Mouse (Mus musculus) ES-E14 (cell line): ENCODE results near the gene Cdpf1. TPM values are rescaled to one million over a fixed set of nuclear protein-coding genes. Genes with fewer than 3 reads are reported as not detected.

Experiments used
- DNase-seq: peaks from one replicate; pipeline ENCODE4 v3.0.0-alpha.2; 2013; ENCODE audit warnings: low read depth, low spot score
- H3K27ac ChIP-seq: 2 replicates; pipeline ENCODE4 v1.5.1; 2012; ENCODE audit warnings: low read depth, mild to moderate bottlenecking, low read length, moderate library complexity, mixed read lengths; ENCODE audit not compliant: poor library complexity, insufficient read depth, severe bottlenecking
- H3K36me3 ChIP-seq: 2 replicates; pipeline ENCODE4 v1.6.1; 2012; ENCODE audit warnings: mild to moderate bottlenecking, low read length, moderate library complexity, mixed read lengths; ENCODE audit not compliant: control insufficient read depth, poor library complexity, insufficient read depth, severe bottlenecking
- H3K4me1 ChIP-seq, 2 experiments: fragments of 150-350 bp in 1 of 2; sonication (generic) in 1 of 2; 2 replicates each; pipeline ENCODE4 v1.6.1; 2012; ENCODE audit warnings: low read length in 2 of 2, mild to moderate bottlenecking in 1 of 2, mixed read lengths in 1 of 2; ENCODE audit not compliant: control insufficient read depth in 2 of 2, insufficient read depth in 2 of 2, poor library complexity in 1 of 2
- H3K4me3 ChIP-seq, 2 experiments: fragments of 150-350 bp in 1 of 2; sonication (generic) in 1 of 2; 2 replicates each; pipeline ENCODE4 v1.5.1; 2012; ENCODE audit warnings: low read length in 2 of 2, low read depth in 1 of 2, mild to moderate bottlenecking in 1 of 2, mixed read lengths in 1 of 2; ENCODE audit not compliant: insufficient read depth in 1 of 2, poor library complexity in 1 of 2, severe bottlenecking in 1 of 2
- H3K9ac ChIP-seq: 2 replicates; pipeline ENCODE4 v1.6.1; 2012; ENCODE audit warnings: low read depth, mild to moderate bottlenecking, low read length, mixed read lengths; ENCODE audit not compliant: poor library complexity, insufficient read depth, severe bottlenecking
- H3K9me3 ChIP-seq: fragments of 150-350 bp; sonication (generic); 2 replicates; pipeline ENCODE4 v1.6.1; 2012; ENCODE audit warnings: low read depth, mild to moderate bottlenecking, low read length; ENCODE audit not compliant: control insufficient read depth, insufficient read depth
- CHD2 ChIP-seq: IDR thresholded peaks from 2 replicates; pipeline ENCODE4 v1.6.1; 2014; ENCODE audit warnings: mild to moderate bottlenecking, low read depth, low read length, inconsistent platforms
- HCFC1 ChIP-seq: IDR thresholded peaks from 2 replicates; pipeline ENCODE4 v1.6.1; 2012; ENCODE audit warnings: low read length, inconsistent platforms, borderline replicate concordance; ENCODE audit not compliant: insufficient read depth
- MAFK ChIP-seq: IDR thresholded peaks from 2 replicates; pipeline ENCODE4 v1.6.1; 2014; ENCODE audit warnings: mild to moderate bottlenecking, low read depth, low read length, inconsistent platforms; ENCODE audit not compliant: insufficient read depth
- ZC3H11A ChIP-seq: IDR thresholded peaks from 2 replicates; pipeline ENCODE4 v1.6.1; 2012; ENCODE audit warnings: low read depth, mild to moderate bottlenecking, inconsistent platforms, low read length, borderline replicate concordance
- ZNF384 ChIP-seq: IDR thresholded peaks from 2 replicates; pipeline ENCODE4 v1.6.1; 2012; ENCODE audit warnings: low read depth, low read length, inconsistent platforms
- in situ Hi-C, 2 experiments: fragments of 600-800 bp; cut with MboI; formaldehyde crosslinking; loops; one replicate each; pipeline ENCODE4 v1.15.1; 2025; ENCODE audit warnings: low sequenced_read_pairs in 2 of 2, inconsistent platforms in 1 of 2; ENCODE audit not compliant: unreplicated experiment in 2 of 2
- total RNA-seq: library from RNA; depleted of rRNA; stranded (reverse); fragments of 300-350 nt; gene quantifications from 2 replicates; pipeline ENCODE4 v1.2.3, GENCODE M21; 2012

Cdpf1 gene
- total RNA-seq, 1 experiment, result 22.6 TPM

- peak overlapping the region; percentile 47 to 71 for H3K4me3 ChIP-seq
- no peaks in the 10 kb centered on the region for H3K36me3 ChIP-seq
- no peak overlapping the region for H3K9ac ChIP-seq
- no peaks in the 10 kb centered on the region for H3K9me3 ChIP-seq
- in situ Hi-C loops, result no loop called here
- no peak for DNase-seq
- no peaks in the 10 kb centered on the region for H3K4me1 ChIP-seq
- TF ChIP-seq MAFK (no peak), ZNF384 (no peak), CHD2 (no peak), ZC3H11A (no peak), HCFC1 (no peak)
- H3K27ac ChIP-seq, result no peak overlapping the region
Measured at GRCm38 (mm10) chr15:85822011-85822359, 10.5 kb upstream of the Cdpf1 start.

GRCm38 (mm10) chr15:85821203-85822010 is 9.9 kb upstream of the Cdpf1 start, which contains the start of gene Pkdrej:
Gene Pkdrej (minus strand): TSS chr15:85821734.
- Histone ChIP-seq H3K27ac (no peak within 1 kb of the TSS), H3K36me3 (no peaks in the 10 kb centered on the region), H3K4me3 (peak within 1 kb of the TSS; percentile 55 to 71), H3K4me1 (no peaks in the 10 kb centered on the region), H3K9me3 (no peaks in the 10 kb centered on the region), H3K9ac (peak within 1 kb of the TSS; percentile 75)
- DNase-seq, result no peak
- in situ Hi-C loops, result no loop called here
- TF ChIP-seq CHD2, result no peak

GRCm38 (mm10) chr15:85813428-85813827 is 1.9 kb upstream of the Cdpf1 start:
- Histone ChIP-seq H3K9me3 (no peaks in the 10 kb centered on the region), H3K36me3 (no peaks in the 10 kb centered on the region), H3K27ac (no peak overlapping the region), H3K4me3 (no peak overlapping the region), H3K4me1 (peaks cover 3 to 6% of the 10 kb centered on the region in 2 experiments; a peak in 1 of 4 replicates), H3K9ac (no peak overlapping the region)
- DNase-seq, result no peak
- no peak for TF ChIP-seq HCFC1
- in situ Hi-C loops, result no loop called here

- in situ Hi-C loops, result no loop called here
Measured at GRCm38 (mm10) chr15:85810806-85811521, 533 bp downstream of the Cdpf1 start.

GRCm38 (mm10) chr15:85810462-85810805 is 1.1 kb downstream of the Cdpf1 start:
- peak overlapping the region in 1 of 2 experiments; percentile 94; a peak in 1 of 4 replicates for H3K4me3 ChIP-seq
- H3K36me3 ChIP-seq, result no peaks in the 10 kb centered on the region; the same call in 1 of the 2 replicates
- TF ChIP-seq ZC3H11A (no peak), MAFK (no peak), ZNF384 (no peak), CHD2 (no peak)
- H3K9ac ChIP-seq, result no peak overlapping the region; the same call in 1 of the 2 replicates
- no peak overlapping the region for H3K27ac ChIP-seq
- H3K9me3 ChIP-seq, result no peaks in the 10 kb centered on the region
- in situ Hi-C loops, result no loop called here
- DNase-seq, result no peak
- peaks cover 3 to 6% of the 10 kb centered on the region in 2 experiments; a peak in 1 of 4 replicates for H3K4me1 ChIP-seq

More at GRCm38 (mm10) chr15:85810806-85811521, 533 bp downstream of the Cdpf1 start:
- H3K27ac ChIP-seq, result no peak overlapping the region
- H3K4me1 ChIP-seq, result peaks cover 3 to 6% of the 10 kb centered on the region in 2 experiments; a peak in 1 of 4 replicates
- H3K9me3 ChIP-seq, result no peaks in the 10 kb centered on the region
- no peak for DNase-seq
- no peaks in the 10 kb centered on the region; the same call in 1 of the 2 replicates for H3K36me3 ChIP-seq
- H3K9ac ChIP-seq, result peak overlapping the region; percentile 85
- TF ChIP-seq MAFK (no peak), HCFC1 (no peak), ZNF384 (no peak), ZC3H11A (no peak), CHD2 (no peak)
- peak overlapping the region; percentile 68 to 94 for H3K4me3 ChIP-seq
